Mouse (Mus musculus) E14TG2a.4 (cell line): ENCODE measurements at regions not wholly inside any gene's neighbourhood (a gene's known extent, or its start where the extent isn't known, plus 50 kb on each side); places are given as distances from the start of the nearest gene placed in this dataset.

Experiments
- CTCF ChIP-seq: conservative IDR thresholded peaks from 2 replicates; pipeline ENCODE4 v1.5.1; 2014; ENCODE audit warnings: low read length
- NANOG ChIP-seq: IDR thresholded peaks from 2 replicates; pipeline ENCODE4 v1.6.1; 2014; ENCODE audit warnings: borderline replicate concordance, low read length, mixed read lengths
- POU5F1 ChIP-seq: IDR thresholded peaks from 2 replicates; pipeline ENCODE4 v1.6.1; 2014; ENCODE audit warnings: low read length, borderline replicate concordance

GRCm38 (mm10) chr3:60742232-60742631, 260.4 kb upstream of the P2ry1 start:
- TF ChIP-seq CTCF (no peak), POU5F1 (no peak), NANOG (no peak)
